In genomic region chr6:115994146-115994876, GRCm38 (mm10) we compare ENCODE assay signal across 8 mouse cellular contexts. TPM values are rescaled to one million over a fixed set of nuclear protein-coding genes. Genes with fewer than 3 reads are reported as not detected.
DNase-seq lines count a peak whose midpoint lies in the region; ATAC-seq and TF ChIP-seq lines count a peak whose summit lies in the region.

No protein-coding gene starts in this region.

- H3K4me3 ChIP-seq in gastrocnemius, adult 2 months: peak overlapping the region; percentile 81
- H3K4me3 ChIP-seq in thymus, adult 2 months (ENCODE audit: control insufficient read depth, insufficient read depth, low read length): peak overlapping the region; percentile 96
- H3K4me3 ChIP-seq in forebrain, embryonic 11.5 days (ENCODE audit: low read depth, low read length): peak overlapping the region; percentile 57
- H3K4me3 ChIP-seq in myocyte: peak overlapping the region; percentile 50

- H3K4me2 ChIP-seq in forebrain, embryonic 11.5 days (ENCODE audit: low read depth, low read length, severe bottlenecking): peak overlapping the region; percentile 75
- H3K4me2 ChIP-seq in myocyte (ENCODE audit: low read depth): peak overlapping the region; percentile 90

- peak; percentile 59; the same call in 1 of the 2 replicates for TF ChIP-seq POLR2A in thymus, adult 2 months (IDR thresholded peaks at IDR 0.05; ENCODE audit: control insufficient read depth, extremely low read depth, insufficient read depth, low read length, poor library complexity)
- TF ChIP-seq POLR2A in myocyte (IDR thresholded peaks at IDR 0.05; ENCODE audit: insufficient read length, low read depth): no peak

- peak; percentile 23; the same call in 1 of the 2 replicates for TF ChIP-seq CTCF in gastrocnemius, adult 2 months (IDR thresholded peaks at IDR 0.05)
- TF ChIP-seq CTCF in thymus, adult 2 months (IDR thresholded peaks at IDR 0.05; ENCODE audit: borderline replicate concordance, control insufficient read depth, extremely low read depth, insufficient read depth, low read length, poor library complexity): no peak

- peak overlapping the region; percentile 74 for H3ac ChIP-seq in myocyte (ENCODE audit: control insufficient read depth, insufficient read length)

- intact Hi-C loops in gastrocnemius, adult 2 months (cut with DNase I): loop anchor here (5.0 kb wide), 1 partner anchor 37 kb away; no protein-coding TSS in a partner anchor

- no peaks in the 10 kb centered on the region for H3K27me3 ChIP-seq in thymus, adult 2 months (ENCODE audit: control insufficient read depth, insufficient read depth, low read length)
- peaks cover 33% of the 10 kb centered on the region for H3K27me3 ChIP-seq in forebrain, embryonic 11.5 days (ENCODE audit: control insufficient read depth, insufficient read depth, low read length)
- no peaks in the 10 kb centered on the region for H3K27me3 ChIP-seq in myocyte (ENCODE audit: control insufficient read depth, insufficient read depth, insufficient read length)

- peak overlapping the region; percentile 44 for H3K9ac ChIP-seq in forebrain, embryonic 11.5 days (ENCODE audit: low read length)

- H3K36me3 ChIP-seq in thymus, adult 2 months (ENCODE audit: control insufficient read depth, insufficient read depth, low read length): no peaks in the 10 kb centered on the region
- H3K36me3 ChIP-seq in forebrain, embryonic 11.5 days (ENCODE audit: control insufficient read depth, insufficient read depth, low read length): no peaks in the 10 kb centered on the region
- H3K36me3 ChIP-seq in myocyte (ENCODE audit: control insufficient read depth, insufficient read depth): no peaks in the 10 kb centered on the region

- H3K4me1 ChIP-seq in thymus, adult 2 months (replicated peaks; ENCODE audit: control insufficient read depth, insufficient read depth, low read length): peaks cover 60% of the 10 kb centered on the region
- peaks cover 22% of the 10 kb centered on the region for H3K4me1 ChIP-seq in forebrain, embryonic 11.5 days (replicated peaks; ENCODE audit: control insufficient read depth, insufficient read depth, low read length)

- peak; percentile 68 for DNase-seq in gastrocnemius, adult 2 months
- DNase-seq in gastrocnemius, adult 18-20 months (ENCODE audit: low spot score): no peak
- no peak for DNase-seq in thymus, adult 2 months
- no peak for DNase-seq in thymus, postnatal 25 days
- DNase-seq in forebrain, embryonic 11.5 days (ENCODE audit: low spot score): peak; percentile 74
- DNase-seq in kidney, postnatal 25 days: peak; percentile 42 to 70
- no peak for DNase-seq in T-cell, adult 2 months (ENCODE audit: low spot score)

- H3K27ac ChIP-seq in gastrocnemius, adult 2 months: peak overlapping the region; percentile 94
- peak overlapping the region; percentile 19 for H3K27ac ChIP-seq in thymus, adult 2 months (ENCODE audit: control insufficient read depth, insufficient read depth, low read length)
- H3K27ac ChIP-seq in forebrain, embryonic 11.5 days (ENCODE audit: low read depth, low read length): no peak overlapping the region

- no peak; the same call in 1 of the 2 replicates for ATAC-seq in forebrain, embryonic 11.5 days (replicated peaks; ENCODE audit: low FRiP score)

- peaks cover 34% of the 10 kb centered on the region for H3K79me2 ChIP-seq in myocyte (ENCODE audit: control insufficient read depth, insufficient read depth)

- H3K9me3 ChIP-seq in forebrain, embryonic 11.5 days (ENCODE audit: control insufficient read depth, low read length): no peaks in the 10 kb centered on the region

- 3% methylated on average over 93 of the region's 93 CpGs for WGBS in thymus, adult 2 months
- under 1% methylated on average over 77 of the region's 93 CpGs for WGBS in forebrain, embryonic 11.5 days

TF ChIP-seq in myocyte, 11 proteins besides CTCF, POLR2A, EP300 and RAD21:
- TF ChIP-seq TCF12 (IDR thresholded peaks at IDR 0.05; ENCODE audit: insufficient read depth, poor library complexity, severe bottlenecking) (no peak), CEBPB (IDR thresholded peaks at IDR 0.05; ENCODE audit: insufficient read depth, poor library complexity, severe bottlenecking) (no peak), E2F4 (IDR thresholded peaks at IDR 0.05; ENCODE audit: insufficient read depth) (no peak), TCF3 (IDR thresholded peaks at IDR 0.05; ENCODE audit: insufficient read length, low read depth) (no peak), MYOD1 (IDR thresholded peaks at IDR 0.05; ENCODE audit: control insufficient read depth in 1 of 3, insufficient read length in 2 of 3, low read depth in 2 of 3) (no peak), MYOG (IDR thresholded peaks at IDR 0.05; ENCODE audit: control insufficient read depth in 1 of 3, insufficient read depth in 1 of 3, insufficient read length in 2 of 3, low read depth in 2 of 3) (no peak), MAX (IDR thresholded peaks at IDR 0.05; ENCODE audit: low read depth) (no peak), USF1 (IDR thresholded peaks at IDR 0.05; ENCODE audit: low read depth) (no peak), POLR2AphosphoS2 (IDR thresholded peaks at IDR 0.05; ENCODE audit: insufficient read length, low read depth) (no peak), REST (IDR thresholded peaks at IDR 0.05; ENCODE audit: insufficient read depth, insufficient read length) (no peak)

RNA-seq across cellular contexts. Expression of gene Plxnd1, which starts 0.5 kb away (rescaled TPM):
- total RNA-seq in gastrocnemius, adult 2 months (2021): 10 to 100 TPM; 14.7 to 26.7 TPM
- total RNA-seq in gastrocnemius, adult 18-20 months (2021): 10 to 100 TPM; 20.0 to 23.7 TPM
- polyA plus RNA-seq in thymus, adult 2 months (2012; rRNA removed): 466 and 519 TPM in 2 replicates
- polyA plus RNA-seq in forebrain, embryonic 11.5 days (2014; fragmentation: Nextera tagmentation; extraction: Ambion mirVana): 23.9 and 25.5 TPM in 2 replicates
- 39.4 TPM for polyA plus RNA-seq in myocyte (2012; fragmentation: generic; extraction: Trizol)

RNA-seq across cellular contexts. Expression of gene H1foo, which starts 49.6 kb away (rescaled TPM):
- not detected for total RNA-seq in gastrocnemius, adult 2 months (2021)
- not detected for total RNA-seq in gastrocnemius, adult 18-20 months (2021)
- polyA plus RNA-seq in thymus, adult 2 months (2012; rRNA removed): 0.71 and 0.81 TPM in 2 replicates
- polyA plus RNA-seq in forebrain, embryonic 11.5 days (2014; fragmentation: Nextera tagmentation; extraction: Ambion mirVana): not detected in 2 replicates
- not detected for polyA plus RNA-seq in myocyte (2012; fragmentation: generic; extraction: Trizol)

Comparison
In these comparisons a context has a peak if more than half of its experiments do, and no peak if none do; other contexts are left out.
1. DNase-seq: peak in gastrocnemius, adult 2 months (single experiment), forebrain, embryonic 11.5 days (single experiment) and kidney, postnatal 25 days (2 of 2); none in gastrocnemius, adult 18-20 months (single experiment), thymus, adult 2 months (single experiment), thymus, postnatal 25 days (single experiment) and T-cell, adult 2 months (single experiment).
2. RNA of gene Plxnd1, which starts 0.5 kb away (polyA plus RNA-seq): 466 to 519 TPM in thymus, adult 2 months; 39.4 TPM in myocyte (single experiment) and 23.9 to 25.5 TPM in forebrain, embryonic 11.5 days; every median in the first group is over 10 times any median in the second.
3. Peak in every context shown above with its lines, with median percentiles within 50 percentile points of each other: H3K4me3 ChIP-seq.